Mouse (Mus musculus) lung, embryonic 15.5 days (tissue): ENCODE data around the gene Spag4. TPM values are rescaled to one million over a fixed set of nuclear protein-coding genes. Genes with fewer than 3 reads are reported as not detected.
"Not testable (repeated sequence)": the region's sequence is repeated elsewhere in the genome, so short reads cannot be mapped to it uniquely, and the experiment has no call there.

Experiments used
- ATAC-seq: fragments of 200-750 bp; cut with Nextera tagmentation; 2 replicates; pipeline ENCODE4 v1.8.0; 2017; ENCODE audit warnings: moderate number of reproducible peaks, borderline replicate concordance; ENCODE audit not compliant: low FRiP score, low TSS enrichment; ENCODE audit errors: extremely low read depth
- H3K27ac ChIP-seq: fragments of 300-500 bp; sonication (generic); 2 replicates; pipeline ENCODE4 v1.5.1; 2015; ENCODE audit warnings: moderate library complexity, mild to moderate bottlenecking, inconsistent platforms
- H3K27me3 ChIP-seq: fragments of 300-500 bp; sonication (generic); 2 replicates; pipeline ENCODE4 v1.6.1; 2015; ENCODE audit warnings: inconsistent platforms
- H3K36me3 ChIP-seq: fragments of 300-500 bp; sonication (generic); 2 replicates; pipeline ENCODE4 v1.6.1; 2015; ENCODE audit warnings: inconsistent platforms
- H3K4me1 ChIP-seq: fragments of 300-500 bp; sonication (generic); 2 replicates; pipeline ENCODE4 v1.6.1; 2015; ENCODE audit warnings: inconsistent platforms
- H3K4me2 ChIP-seq: fragments of 300-500 bp; sonication (generic); 2 replicates; pipeline ENCODE4 v1.6.1; 2015; ENCODE audit warnings: inconsistent platforms, mild to moderate bottlenecking, moderate library complexity
- H3K4me3 ChIP-seq: fragments of 300-500 bp; sonication (generic); 2 replicates; pipeline ENCODE4 v1.5.1; 2015; ENCODE audit warnings: mild to moderate bottlenecking, inconsistent platforms
- H3K9ac ChIP-seq: fragments of 300-500 bp; sonication (generic); 2 replicates; pipeline ENCODE4 v1.6.1; 2015; ENCODE audit warnings: inconsistent platforms
- H3K9me3 ChIP-seq: fragments of 300-500 bp; sonication (generic); 2 replicates; pipeline ENCODE4 v1.6.1; 2016; ENCODE audit warnings: inconsistent platforms
- WGBS: fragments of 180-500 bp; shearing (Covaris S2); methylation state at CpG from one replicate; pipeline ENCODE4 v1.1.7; 2015; 5-methylcytosine and 5-hydroxymethylcytosine counted together
- polyA plus RNA-seq: library from polyadenylated mRNA; unstranded; fragments of >200 nt; fragmentation: Nextera tagmentation; extraction: Ambion mirVana; gene quantifications from 2 replicates; pipeline ENCODE4 v1.2.1, GENCODE M21; 2015

Spag4 gene
- polyA plus RNA-seq, 1 experiment from 2014 or later = 3.7 TPM

DNA sequence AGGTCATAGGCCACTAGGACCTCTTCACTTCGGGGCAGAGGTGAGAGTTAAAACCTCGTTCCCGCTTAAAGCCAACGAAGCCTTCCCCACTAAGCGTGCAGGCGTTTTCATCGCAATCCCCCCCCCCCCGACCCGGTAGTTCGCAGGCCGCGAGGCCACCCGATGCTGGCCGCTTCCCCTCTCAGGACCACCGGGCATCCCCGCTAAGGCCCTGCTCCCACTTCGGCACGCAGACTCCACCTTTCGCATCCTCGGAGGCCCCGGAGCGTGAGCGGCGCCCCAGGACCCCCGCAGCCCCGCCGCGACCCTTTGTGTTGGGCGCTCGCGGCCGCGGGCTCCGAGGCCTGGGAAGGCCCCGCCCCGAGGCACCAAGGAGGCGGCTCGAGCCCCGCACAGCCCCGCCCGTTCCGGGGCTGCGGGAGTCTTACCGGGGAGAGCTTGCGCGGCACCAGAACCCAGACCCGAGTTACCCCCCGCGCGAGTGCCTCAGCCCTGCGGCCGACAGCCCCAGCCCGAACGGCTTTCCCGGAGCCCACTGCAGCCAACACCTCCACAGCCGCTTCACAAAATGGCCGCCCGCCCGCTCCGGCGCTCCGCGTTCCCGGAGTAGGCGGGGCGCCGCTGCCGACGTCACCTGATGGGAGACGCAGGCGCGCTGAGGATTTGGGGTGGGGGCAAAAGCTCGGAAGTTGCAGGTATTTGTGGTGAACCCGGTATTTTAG, 46.5 kb downstream of the Spag4 start, which contains the start of the genes Cpne1 and Rbm12:
Gene Cpne1 (minus strand): TSS at position 608 of the 722 bp plus-strand sequence.
Gene Rbm12 (minus strand): TSS at position 621 of the 722 bp plus-strand sequence.
- Histone ChIP-seq H3K27me3 (no peaks in the 10 kb centered on the region), H3K9me3 (no peaks in the 10 kb centered on the region), H3K4me1 (peaks cover 10% of the 10 kb centered on the region), H3K27ac (peak within 1 kb of the TSS; percentile 92), H3K4me2 (peak within 1 kb of the TSS; percentile 63), H3K4me3 (peak within 1 kb of the TSS; percentile 82), H3K9ac (peak within 1 kb of the TSS; percentile 92), H3K36me3 (peaks cover 5% of the 10 kb centered on the region; the same call in 1 of the 2 replicates)
- ATAC-seq = peak; percentile 92
- under 1% methylated on average over 68 of the region's 74 CpGs for WGBS

DNA sequence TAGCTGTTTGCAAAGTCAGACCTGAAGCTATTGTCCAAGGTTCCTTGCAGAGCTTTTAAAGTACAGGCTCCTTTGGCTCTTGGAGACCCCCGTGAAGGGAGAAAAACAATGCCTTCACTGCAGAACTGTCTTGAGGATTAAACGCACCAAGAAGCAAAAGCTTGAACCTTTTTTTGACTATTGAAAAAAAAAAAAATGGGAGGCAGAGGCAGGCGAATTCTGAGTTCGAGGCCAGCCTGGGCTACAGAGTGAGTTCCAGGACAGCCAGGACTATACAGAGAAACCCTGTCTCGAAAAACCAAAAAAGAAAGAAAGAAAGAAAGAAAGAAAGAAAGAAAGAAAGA, 47.1 kb downstream of the Spag4 start:
- Histone ChIP-seq H3K4me1 (peaks cover 10% of the 10 kb centered on the region), H3K27ac (peak overlapping the region; percentile 92), H3K4me2 (peak overlapping the region; percentile 55), H3K9ac (peak overlapping the region; percentile 92), H3K4me3 (peak overlapping the region; percentile 82)
- not testable (repeated sequence) for H3K36me3 ChIP-seq, H3K9me3 ChIP-seq, ATAC-seq, H3K27me3 ChIP-seq
- WGBS = 17% methylated on average over 5 of the region's 5 CpGs

DNA sequence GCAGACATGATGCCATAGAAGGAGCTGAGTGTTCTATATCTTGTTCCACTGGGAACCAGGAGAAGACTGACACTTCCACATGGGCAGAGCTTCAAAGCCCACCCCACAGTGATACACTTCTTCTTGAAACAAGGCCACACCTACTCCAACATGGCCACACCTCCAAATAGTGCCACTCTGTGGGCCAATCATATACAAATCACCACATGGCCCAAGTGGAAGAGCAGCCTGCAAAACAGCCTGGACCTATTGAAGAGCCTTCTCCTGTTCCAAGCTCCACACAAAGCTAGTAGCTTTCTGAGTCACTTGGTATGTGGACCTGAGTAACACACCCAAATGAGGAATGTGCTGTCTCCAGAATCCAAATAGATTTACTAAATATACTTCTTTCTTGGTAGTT, 54.6 kb downstream of the Spag4 start:
- no peak for ATAC-seq
- Histone ChIP-seq H3K27me3 (no peaks in the 10 kb centered on the region), H3K9me3 (no peaks in the 10 kb centered on the region), H3K4me3 (no peak overlapping the region), H3K4me2 (no peak overlapping the region), H3K4me1 (no peaks in the 10 kb centered on the region), H3K27ac (no peak overlapping the region), H3K9ac (no peak overlapping the region), H3K36me3 (no peaks in the 10 kb centered on the region; the same call in 1 of the 2 replicates)

Other genes with a start within 250 kb of the Spag4 start
- gene BC029722, start 245.7 kb upstream of the Spag4 start, polyA plus RNA-seq = 17.4 and 19.7 TPM in 2 replicates
- gene Eif6, start 238.2 kb upstream of the Spag4 start, polyA plus RNA-seq = 184 and 199 TPM in 2 replicates
- 0.10 and 0.21 TPM in 2 replicates for gene Fam83c, start 230.3 kb upstream of the Spag4 start, polyA plus RNA-seq
- 65.9 and 75.6 TPM in 2 replicates for gene Uqcc1, start 134.9 kb upstream of the Spag4 start, polyA plus RNA-seq
- not detected in 2 replicates for gene Gm15557, start 124.4 kb upstream of the Spag4 start, polyA plus RNA-seq
- 0.34 and 0.57 TPM in 2 replicates for gene Gdf5, start 119.8 kb upstream of the Spag4 start, polyA plus RNA-seq
- gene Cep250, start 108.7 kb upstream of the Spag4 start, polyA plus RNA-seq = 22.5 and 26.1 TPM in 2 replicates
- gene 6430550D23Rik, start 57.2 kb upstream of the Spag4 start, polyA plus RNA-seq = 0.88 and 1.8 TPM in 2 replicates
- gene Ergic3, start 57.1 kb upstream of the Spag4 start, polyA plus RNA-seq = 224 and 226 TPM in 2 replicates
- gene Fer1l4, start 12.2 kb upstream of the Spag4 start, polyA plus RNA-seq = not detected in 2 replicates
- 75.2 and 76.2 TPM in 2 replicates for gene Cpne1, start 46.8 kb downstream of the Spag4 start, polyA plus RNA-seq
- gene Rbm12, start 46.8 kb downstream of the Spag4 start, polyA plus RNA-seq = 25.5 and 27.2 TPM in 2 replicates
- gene Gm28036, start 61.9 kb downstream of the Spag4 start, polyA plus RNA-seq = 15.7 and 21.0 TPM in 2 replicates
- gene Romo1, start 78.9 kb downstream of the Spag4 start, polyA plus RNA-seq = 340 and 373 TPM in 2 replicates
- gene Nfs1, start 79.0 kb downstream of the Spag4 start, polyA plus RNA-seq = 42.5 TPM in 2 replicates
- gene Rbm39, start 115.1 kb downstream of the Spag4 start, polyA plus RNA-seq = 559 and 568 TPM in 2 replicates
- 62.2 and 67.7 TPM in 2 replicates for gene Phf20, start 131.3 kb downstream of the Spag4 start, polyA plus RNA-seq
- 3.7 and 4.0 TPM in 2 replicates for gene Cnbd2, start 247.1 kb downstream of the Spag4 start, polyA plus RNA-seq
- gene Scand1, start 247.5 kb downstream of the Spag4 start, polyA plus RNA-seq = 64.7 and 68.5 TPM in 2 replicates